Mouse (Mus musculus): ENCODE measurements around the gene Nbeal2. TPM values are rescaled to one million over a fixed set of nuclear protein-coding genes. Genes with fewer than 3 reads are reported as not detected.

The Nbeal2 gene
- total and polyA plus RNA-seq, 3 experiments, result 9.3 to 17.2 TPM; not detected in 1

GRCm38 (mm10) chr9:110657474-110658078 lies 3.6 kb upstream of the Nbeal2 start:
- peaks cover 43% of the 10 kb centered on the region for H3K79me2 ChIP-seq (ENCODE audit: control insufficient read depth, insufficient read depth, low read length, poor library complexity)
- peaks cover 0 to 11% of the 10 kb centered on the region in 2 experiments; a peak in 2 of 4 replicates for H3K36me3 ChIP-seq (ENCODE audit: control insufficient read depth in 1 of 2, insufficient read depth in 2 of 2, low read length in 2 of 2)
- peak overlapping the region; percentile 87 for H3K27ac ChIP-seq (ENCODE audit: control insufficient read depth, low read depth, low read length)
- H3K9ac ChIP-seq (ENCODE audit: control insufficient read depth, low read depth, low read length, poor library complexity, severe bottlenecking), result peak overlapping the region; percentile 91
- peak overlapping the region; percentile 84 to 91 for H3K4me3 ChIP-seq (ENCODE audit: control insufficient read depth in 1 of 2, insufficient read depth in 1 of 2, low read depth in 2 of 2, low read length in 2 of 2)
- H3K4me1 ChIP-seq (ENCODE audit: control insufficient read depth in 1 of 2, insufficient read depth in 2 of 2, low read length in 2 of 2), result peaks cover 4 to 21% of the 10 kb centered on the region in 2 experiments
- peak; percentile 77 for DNase-seq (ENCODE audit: low read depth, low spot score)
- H3K27me3 ChIP-seq (ENCODE audit: control insufficient read depth in 1 of 2, insufficient read depth in 2 of 2, low read length in 2 of 2), result no peaks in the 10 kb centered on the region
- no peaks in the 10 kb centered on the region for H3K9me3 ChIP-seq (replicated peaks; ENCODE audit: insufficient read depth, low read length)
- TF ChIP-seq SIN3A (IDR thresholded peaks at IDR 0.05; ENCODE audit: low read length) (peak; percentile 54; the same call in 1 of the 2 replicates), NELFE (IDR thresholded peaks at IDR 0.05; ENCODE audit: low read depth, low read length) (no peak), TAL1 (IDR thresholded peaks at IDR 0.05; ENCODE audit: low read length) (no peak), GABPA (IDR thresholded peaks at IDR 0.05; ENCODE audit: low read depth, low read length) (no peak), MAFK (IDR thresholded peaks at IDR 0.05; ENCODE audit: borderline replicate concordance, low read depth, low read length) (no peak), E2F4 (IDR thresholded peaks at IDR 0.05; ENCODE audit: borderline replicate concordance, low read depth, low read length) (no peak), MAZ (IDR thresholded peaks at IDR 0.05; ENCODE audit: low read depth, low read length) (no peak), ZNF384 (IDR thresholded peaks at IDR 0.05; ENCODE audit: low read depth, low read length) (peak; percentile 57; the same call in 1 of the 2 replicates), HCFC1 (IDR thresholded peaks at IDR 0.05; ENCODE audit: low read depth, low read length) (0 out of 2 replicates have a peak, but pooled peaks have one; percentile 19), ETS1 (IDR thresholded peaks at IDR 0.05; ENCODE audit: low read depth, low read length) (peak; percentile 59), EP300 (IDR thresholded peaks at IDR 0.05; ENCODE audit: low read depth in 1 of 2, low read length in 2 of 2) (no peak), TBP (IDR thresholded peaks at IDR 0.05; ENCODE audit: low read depth, low read length) (peak; percentile 38; the same call in 1 of the 2 replicates), CTCF (IDR thresholded peaks at IDR 0.05 in 2 of 3, conservative IDR thresholded peaks at IDR 0.05 in 1 of 3; ENCODE audit: control insufficient read depth in 1 of 3, insufficient read depth in 1 of 3, low read depth in 2 of 3, low read length in 3 of 3, poor library complexity in 1 of 3, severe bottlenecking in 1 of 3) (no peak), ELF1 (IDR thresholded peaks at IDR 0.05; ENCODE audit: low read depth, low read length) (no peak), SMC3 (IDR thresholded peaks at IDR 0.05; ENCODE audit: low read depth, low read length) (no peak), CHD2 (IDR thresholded peaks at IDR 0.05; ENCODE audit: low read length) (no peak), MYC (IDR thresholded peaks at IDR 0.05; ENCODE audit: low read depth, low read length) (no peak), USF1 (IDR thresholded peaks at IDR 0.05; ENCODE audit: low read depth, low read length) (peak; percentile 10; the same call in 1 of the 2 replicates), JUND (IDR thresholded peaks at IDR 0.05; ENCODE audit: low read depth, low read length) (no peak), POLR2AphosphoS5 (IDR thresholded peaks at IDR 0.05; ENCODE audit: borderline replicate concordance, low read depth, low read length) (no peak), TCF12 (IDR thresholded peaks at IDR 0.05; ENCODE audit: low read depth, low read length) (0 out of 2 replicates have a peak, but pooled peaks have one; percentile 8), MYB (IDR thresholded peaks at IDR 0.05; ENCODE audit: low read depth, low read length) (no peak), ZC3H11A (IDR thresholded peaks at IDR 0.05; ENCODE audit: low read depth, low read length) (no peak), UBTF (IDR thresholded peaks at IDR 0.05; ENCODE audit: borderline replicate concordance, insufficient read depth, low read depth, low read length) (no peak), KAT2A (conservative IDR thresholded peaks at IDR 0.05; ENCODE audit: low read depth, low read length) (no peak), MXI1 (IDR thresholded peaks at IDR 0.05; ENCODE audit: low read depth, low read length) (peak; percentile 36; the same call in 1 of the 2 replicates), MEF2A (IDR thresholded peaks at IDR 0.05; ENCODE audit: extremely low read depth, insufficient replicate concordance, low read depth, low read length, poor library complexity, severe bottlenecking) (no peak), GATA1 (IDR thresholded peaks at IDR 0.05; ENCODE audit: low read depth, low read length) (no peak), RCOR1 (IDR thresholded peaks at IDR 0.05; ENCODE audit: low read depth, low read length) (no peak), MAX (IDR thresholded peaks at IDR 0.05; ENCODE audit: low read length) (no peak), CHD1 (IDR thresholded peaks at IDR 0.05; ENCODE audit: low read depth, low read length) (no peak), ZMIZ1 (IDR thresholded peaks at IDR 0.05; ENCODE audit: low read depth, low read length) (no peak), BHLHE40 (IDR thresholded peaks at IDR 0.05; ENCODE audit: borderline replicate concordance, low read depth, low read length) (no peak), RAD21 (IDR thresholded peaks at IDR 0.05; ENCODE audit: low read depth, low read length) (no peak), POLR2AphosphoS2 (IDR thresholded peaks at IDR 0.05; ENCODE audit: low read length) (no peak), ZKSCAN1 (IDR thresholded peaks at IDR 0.05; ENCODE audit: low read depth, low read length) (no peak), POLR2A (IDR thresholded peaks at IDR 0.05; ENCODE audit: control insufficient read depth in 1 of 2, insufficient read depth in 1 of 2, low read depth in 1 of 2, low read length in 2 of 2, poor library complexity in 1 of 2) (no peak; a peak in 1 of 4 replicates)
